Mouse (Mus musculus) forebrain, embryonic 15.5 days (tissue): ENCODE measurements around the gene Smad9. TPM values are rescaled to one million over a fixed set of nuclear protein-coding genes. Genes with fewer than 3 reads are reported as not detected.
"Not testable (repeated sequence)": the region's sequence is repeated elsewhere in the genome, so short reads cannot be mapped to it uniquely, and the experiment has no call there.

Source experiments
- ATAC-seq: fragments of 200-750 bp; cut with Nextera tagmentation; replicated peaks from 2 replicates; pipeline ENCODE4 v1.8.0; 2017; ENCODE audit warnings: mild to moderate bottlenecking, moderate TSS enrichment, moderate library complexity
- H3K27ac ChIP-seq: fragments of 300-500 bp; sonication (generic); replicated peaks from 2 replicates; pipeline ENCODE4 v1.5.1; 2015; ENCODE audit warnings: mild to moderate bottlenecking, inconsistent platforms
- H3K27me3 ChIP-seq: fragments of 300-500 bp; sonication (generic); 2 replicates; pipeline ENCODE4 v1.6.1; 2015; ENCODE audit warnings: inconsistent platforms
- H3K36me3 ChIP-seq: fragments of 300-500 bp; sonication (generic); 2 replicates; pipeline ENCODE4 v1.6.1; 2015; ENCODE audit warnings: mild to moderate bottlenecking, inconsistent platforms
- H3K4me1 ChIP-seq: fragments of 300-500 bp; sonication (generic); 2 replicates; pipeline ENCODE4 v1.6.1; 2015; ENCODE audit warnings: inconsistent platforms
- H3K4me2 ChIP-seq: fragments of 300-500 bp; sonication (generic); replicated peaks from 2 replicates; pipeline ENCODE4 v1.6.1; 2015; ENCODE audit warnings: mild to moderate bottlenecking, inconsistent platforms
- H3K4me3 ChIP-seq: fragments of 300-500 bp; sonication (generic); 2 replicates; pipeline ENCODE4 v1.5.1; 2015; ENCODE audit warnings: mild to moderate bottlenecking, inconsistent platforms
- H3K9ac ChIP-seq: fragments of 300-500 bp; sonication (generic); replicated peaks from 2 replicates; pipeline ENCODE4 v1.6.1; 2015; ENCODE audit warnings: mild to moderate bottlenecking, inconsistent platforms
- H3K9me3 ChIP-seq: fragments of 300-500 bp; sonication (generic); 2 replicates; pipeline ENCODE4 v1.6.1; 2016; ENCODE audit warnings: inconsistent platforms
- WGBS: fragments of 180-500 bp; shearing (Covaris S2); methylation state at CpG from one replicate; pipeline ENCODE4 v1.1.7; 2015; ENCODE audit warnings: mixed read lengths; 5-methylcytosine and 5-hydroxymethylcytosine counted together
- polyA plus RNA-seq: library from polyadenylated mRNA; unstranded; fragments of >200 nt; fragmentation: Nextera tagmentation; extraction: Ambion mirVana; gene quantifications from 2 replicates; pipeline ENCODE4 v1.2.1, GENCODE M21; 2015

Smad9 gene
- polyA plus RNA-seq, 1 experiment from 2014 or later, result 0.25 TPM

DNA sequence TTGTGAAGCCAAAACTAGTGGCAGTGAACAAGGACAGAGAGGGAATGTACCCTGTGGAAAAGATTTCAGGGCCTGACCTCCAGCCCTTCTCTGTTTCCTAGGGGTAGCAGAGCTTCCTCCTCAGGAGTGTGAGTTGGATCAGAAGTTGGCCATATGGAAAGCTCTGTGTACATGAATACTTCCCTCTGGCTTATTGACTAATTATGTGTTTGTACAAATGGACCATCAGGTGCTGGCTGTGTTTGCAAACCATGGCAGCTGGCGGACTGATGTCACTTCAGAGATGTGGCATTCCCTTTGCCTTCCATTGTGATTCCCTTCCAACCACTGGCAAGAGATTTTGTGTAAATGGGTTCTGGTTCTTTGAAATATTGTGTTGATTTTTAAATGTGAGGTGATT is 5.9 kb downstream of the Smad9 start:
- no peak overlapping the region for H3K27ac ChIP-seq
- no peak for ATAC-seq
- H3K9me3 ChIP-seq, result no peaks in the 10 kb centered on the region
- WGBS, result 79% methylated on average over 1 of the region's 1 CpGs
- H3K4me2 ChIP-seq, result no peak overlapping the region
- H3K4me3 ChIP-seq, result no peak overlapping the region
- H3K27me3 ChIP-seq, result no peaks in the 10 kb centered on the region
- peaks cover 3% of the 10 kb centered on the region for H3K4me1 ChIP-seq
- no peaks in the 10 kb centered on the region for H3K36me3 ChIP-seq
- H3K9ac ChIP-seq, result no peak overlapping the region

GRCm38 (mm10) chr3:54764418-54764817 is 9.0 kb downstream of the Smad9 start:
- H3K27me3 ChIP-seq, result no peaks in the 10 kb centered on the region
- H3K4me1 ChIP-seq, result no peaks in the 10 kb centered on the region
- no peak for ATAC-seq
- WGBS, result 81% methylated on average over 18 of the region's 18 CpGs
- no peaks in the 10 kb centered on the region for H3K9me3 ChIP-seq
- no peak overlapping the region for H3K9ac ChIP-seq
- no peaks in the 10 kb centered on the region for H3K36me3 ChIP-seq
- no peak overlapping the region for H3K27ac ChIP-seq
- no peak overlapping the region for H3K4me3 ChIP-seq
- H3K4me2 ChIP-seq, result peak overlapping the region; percentile 6; the same call in 1 of the 2 replicates

GRCm38 (mm10) chr3:54765521-54765920 is 10.1 kb downstream of the Smad9 start:
- ATAC-seq, H3K9me3 ChIP-seq, H3K4me1 ChIP-seq, H3K9ac ChIP-seq, H3K4me3 ChIP-seq, H3K36me3 ChIP-seq, H3K4me2 ChIP-seq, H3K27ac ChIP-seq, H3K27me3 ChIP-seq: not testable (repeated sequence)
- WGBS, result 91% methylated on average over 6 of the region's 6 CpGs

- 76% methylated on average over 14 of the region's 14 CpGs for whole genome bisulfite sequencing
- ATAC-seq, result no peak
- H3K27me3 ChIP-seq, result no peaks in the 10 kb centered on the region
These were observed 10.7 kb downstream of the Smad9 start for GRCm38 (mm10) chr3:54766034-54766433.

DNA sequence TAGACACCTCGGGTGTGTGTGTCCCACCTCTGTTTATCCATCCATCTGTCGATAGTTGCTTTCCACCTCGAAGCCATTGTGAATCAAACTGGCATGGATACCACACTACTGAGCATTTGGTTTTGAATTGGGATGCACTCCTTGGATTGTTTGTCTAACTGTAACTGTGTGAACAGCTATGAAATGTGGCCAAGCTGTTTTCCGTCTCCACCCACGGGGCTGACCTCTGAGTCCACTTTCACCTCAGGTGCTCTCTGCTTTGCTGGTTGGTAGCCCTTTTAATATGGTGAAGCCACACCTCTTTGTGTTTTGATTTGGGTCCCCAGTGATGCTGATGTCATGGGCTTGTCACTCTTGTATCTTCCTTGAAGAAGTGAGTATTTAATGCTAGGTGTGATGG is 11.4 kb downstream of the Smad9 start:
- H3K9ac ChIP-seq, result no peak overlapping the region
- H3K27me3 ChIP-seq, result no peaks in the 10 kb centered on the region
- no peak overlapping the region for H3K27ac ChIP-seq
- H3K4me3 ChIP-seq, result no peak overlapping the region
- 92% methylated on average over 5 of the region's 5 CpGs for WGBS
- no peak overlapping the region for H3K4me2 ChIP-seq
- H3K4me1 ChIP-seq, result no peaks in the 10 kb centered on the region
- H3K9me3 ChIP-seq, result no peaks in the 10 kb centered on the region
- H3K36me3 ChIP-seq, result no peaks in the 10 kb centered on the region
- no peak for ATAC-seq

More at GRCm38 (mm10) chr3:54766034-54766433, 10.7 kb downstream of the Smad9 start:
- no peak overlapping the region for H3K4me2 ChIP-seq
- H3K4me1 ChIP-seq, result no peaks in the 10 kb centered on the region
- no peak overlapping the region for H3K27ac ChIP-seq
- H3K4me3 ChIP-seq, result no peak overlapping the region
- H3K9me3 ChIP-seq, result no peaks in the 10 kb centered on the region
- no peak overlapping the region for H3K9ac ChIP-seq
- no peaks in the 10 kb centered on the region for H3K36me3 ChIP-seq

DNA sequence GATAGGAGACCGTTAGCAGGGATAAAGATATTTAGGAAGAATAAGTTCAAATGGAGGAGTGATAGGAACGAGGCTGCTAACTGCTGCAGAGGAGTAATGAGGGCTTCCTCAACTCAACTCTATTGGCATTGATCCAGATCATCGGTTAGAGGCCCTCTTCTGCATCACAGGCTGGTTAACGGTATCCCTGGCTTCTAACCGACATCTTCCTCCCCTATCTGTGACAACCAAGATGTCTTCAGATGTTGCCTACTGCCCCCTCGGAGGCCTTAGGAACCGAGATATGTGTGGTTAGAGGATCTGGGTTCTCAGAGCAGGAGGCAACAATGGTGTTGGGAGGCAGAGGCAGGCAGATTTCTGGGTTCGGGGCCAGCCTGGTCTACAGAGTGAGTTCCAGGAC is 13.2 kb downstream of the Smad9 start:
- ATAC-seq, result no peak
- no peaks in the 10 kb centered on the region for H3K36me3 ChIP-seq
- H3K9me3 ChIP-seq, result no peaks in the 10 kb centered on the region
- H3K4me2 ChIP-seq, result no peak overlapping the region
- H3K4me1 ChIP-seq, result no peaks in the 10 kb centered on the region
- H3K4me3 ChIP-seq, result no peak overlapping the region
- WGBS, result 92% methylated on average over 8 of the region's 8 CpGs
- no peaks in the 10 kb centered on the region for H3K27me3 ChIP-seq
- H3K27ac ChIP-seq, result no peak overlapping the region
- no peak overlapping the region for H3K9ac ChIP-seq

DNA sequence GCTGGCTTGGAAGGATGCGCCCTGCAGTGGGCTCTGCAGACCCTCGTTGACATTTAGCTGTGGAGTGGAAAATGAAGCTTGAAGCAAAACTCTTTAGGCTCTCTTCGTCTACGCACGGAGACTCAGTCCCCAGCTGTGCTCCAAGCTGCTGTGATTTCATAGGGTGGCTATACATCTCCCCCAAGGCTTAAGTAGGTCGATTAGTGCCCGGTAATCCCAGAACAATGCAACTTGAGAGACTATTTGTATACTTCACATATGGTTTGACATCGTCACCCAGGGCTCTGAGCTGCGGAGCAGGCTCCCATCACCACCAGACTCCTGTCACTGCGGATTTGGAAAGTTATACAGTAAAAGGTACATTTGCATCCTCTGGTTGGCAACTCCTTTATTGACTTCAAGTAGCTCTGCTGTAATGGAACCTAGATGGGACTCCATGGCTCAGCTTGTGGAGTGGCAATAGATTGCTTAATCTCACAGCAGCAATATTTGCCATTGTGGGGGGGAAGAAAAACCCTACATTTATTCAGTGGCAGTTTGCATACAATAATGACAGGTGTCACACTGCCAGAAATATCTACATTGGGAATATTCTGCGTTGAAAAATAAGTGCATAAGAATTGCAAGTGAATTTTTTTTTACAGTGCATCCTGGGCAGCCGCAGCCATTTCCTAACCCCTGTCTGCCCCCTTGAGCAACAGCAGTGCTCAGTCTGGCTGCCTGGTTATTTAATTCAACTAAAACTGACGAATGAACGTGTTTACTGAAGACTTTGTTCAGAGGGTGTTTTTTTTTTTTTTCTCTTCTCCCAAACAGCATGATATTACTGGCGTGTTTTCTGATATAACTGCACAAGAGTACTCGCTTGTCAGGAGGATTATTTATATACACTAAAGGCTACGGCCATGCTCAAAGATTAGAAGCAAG is 14.2 kb downstream of the Smad9 start:
- no peak for ATAC-seq
- Histone ChIP-seq H3K4me2 (no peak overlapping the region), H3K4me3 (no peak overlapping the region), H3K9me3 (no peaks in the 10 kb centered on the region), H3K4me1 (no peaks in the 10 kb centered on the region), H3K27me3 (no peaks in the 10 kb centered on the region), H3K36me3 (no peaks in the 10 kb centered on the region), H3K27ac (no peak overlapping the region), H3K9ac (no peak overlapping the region)
- 53% methylated on average over 17 of the region's 17 CpGs for WGBS

DNA sequence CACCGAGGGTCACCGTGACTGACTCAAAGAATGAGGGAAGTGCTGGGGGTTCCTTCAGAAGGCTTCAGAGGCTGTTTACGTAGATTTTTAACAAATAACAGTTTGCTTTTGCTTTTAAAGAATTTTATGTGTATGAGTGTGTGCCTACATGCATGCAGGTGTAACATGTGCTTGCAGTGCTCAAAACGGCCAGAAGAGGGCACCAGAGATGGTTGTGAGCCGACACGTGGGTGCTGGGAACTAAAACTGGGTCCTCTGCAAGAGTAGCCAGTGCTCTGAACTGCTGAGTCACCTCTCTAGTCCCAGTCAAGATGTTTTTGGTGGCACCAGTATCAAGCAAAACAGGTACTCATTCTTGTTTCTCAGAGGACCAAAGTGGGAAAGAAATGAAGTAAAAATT is 18.2 kb downstream of the Smad9 start:
- Histone ChIP-seq H3K36me3 (no peaks in the 10 kb centered on the region), H3K4me2 (no peak overlapping the region), H3K9ac (no peak overlapping the region), H3K4me1 (no peaks in the 10 kb centered on the region), H3K9me3 (no peaks in the 10 kb centered on the region), H3K27me3 (no peaks in the 10 kb centered on the region), H3K27ac (no peak overlapping the region), H3K4me3 (no peak overlapping the region)
- no peak for ATAC-seq
- WGBS, result 89% methylated on average over 6 of the region's 6 CpGs

GRCm38 (mm10) chr3:54775989-54776631 is 20.7 kb downstream of the Smad9 start:
- H3K4me3 ChIP-seq, result no peak overlapping the region
- ATAC-seq, result no peak
- no peak overlapping the region for H3K4me2 ChIP-seq
- H3K27me3 ChIP-seq, result no peaks in the 10 kb centered on the region
- H3K4me1 ChIP-seq, result no peaks in the 10 kb centered on the region
- 60% methylated on average over 7 of the region's 7 CpGs for WGBS
- H3K27ac ChIP-seq, result no peak overlapping the region
- no peaks in the 10 kb centered on the region for H3K36me3 ChIP-seq
- H3K9ac ChIP-seq, result no peak overlapping the region
- H3K9me3 ChIP-seq, result no peaks in the 10 kb centered on the region

- WGBS, result 54% methylated on average over 2 of the region's 2 CpGs
- no peaks in the 10 kb centered on the region for H3K4me1 ChIP-seq
- no peak overlapping the region for H3K4me3 ChIP-seq
- no peak for ATAC-seq
- H3K9me3 ChIP-seq, result peaks cover 5% of the 10 kb centered on the region; the same call in 1 of the 2 replicates
- no peak overlapping the region for H3K4me2 ChIP-seq
- no peak overlapping the region for H3K27ac ChIP-seq
- no peak overlapping the region for H3K9ac ChIP-seq
- no peaks in the 10 kb centered on the region for H3K36me3 ChIP-seq
- no peaks in the 10 kb centered on the region for H3K27me3 ChIP-seq
These were observed 35.2 kb downstream of the Smad9 start for GRCm38 (mm10) chr3:54790601-54791000.

DNA sequence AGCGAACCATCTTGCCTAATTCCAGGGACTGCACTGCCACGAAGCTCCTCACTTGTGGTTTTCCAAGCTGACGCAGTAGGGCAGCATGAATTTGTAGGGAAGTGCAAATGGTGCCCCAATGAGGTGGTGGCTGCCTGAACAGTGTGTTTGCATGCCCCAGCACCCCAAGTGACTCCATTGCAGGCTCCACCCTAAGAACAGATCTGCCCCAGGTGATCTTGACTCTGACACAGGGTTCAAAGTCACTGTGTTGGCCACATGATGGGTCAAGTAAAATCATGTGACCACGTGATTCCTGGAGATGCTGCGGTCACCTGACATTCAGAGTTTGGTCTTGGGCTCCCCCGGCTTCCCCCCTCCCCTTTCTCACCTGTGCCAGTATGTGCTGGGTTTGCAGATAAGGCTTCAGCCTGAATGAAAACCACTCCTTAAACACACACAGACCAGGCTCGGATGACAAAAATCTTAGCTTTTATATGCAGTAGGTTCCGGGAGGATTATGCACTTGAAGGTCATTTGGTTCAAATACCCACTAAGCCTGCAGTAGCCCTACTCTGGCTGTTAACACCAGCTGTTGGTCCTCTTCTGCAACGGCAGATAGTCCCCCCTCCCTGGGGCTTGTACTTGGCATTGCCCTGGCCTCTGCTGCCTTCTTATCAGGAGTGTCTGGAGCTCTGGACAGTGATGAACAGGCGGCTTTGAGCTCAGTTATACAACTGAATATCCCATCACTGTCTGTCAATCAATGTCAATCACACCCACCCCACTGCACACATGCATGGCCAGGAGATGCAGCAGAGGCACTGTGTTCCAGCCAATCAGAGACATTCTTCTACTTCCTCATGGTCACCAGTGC is 36.7 kb downstream of the Smad9 start:
- H3K36me3 ChIP-seq, result no peaks in the 10 kb centered on the region
- H3K9me3 ChIP-seq, result peaks cover 5% of the 10 kb centered on the region; the same call in 1 of the 2 replicates
- H3K4me1 ChIP-seq, result no peaks in the 10 kb centered on the region
- H3K27ac ChIP-seq, result no peak overlapping the region
- WGBS, result 79% methylated on average over 10 of the region's 10 CpGs
- no peak overlapping the region for H3K9ac ChIP-seq
- no peaks in the 10 kb centered on the region for H3K27me3 ChIP-seq
- H3K4me2 ChIP-seq, result no peak overlapping the region
- ATAC-seq, result no peak
- no peak overlapping the region for H3K4me3 ChIP-seq

GRCm38 (mm10) chr3:54793762-54794161 is 38.4 kb downstream of the Smad9 start:
- peaks cover 5% of the 10 kb centered on the region; the same call in 1 of the 2 replicates for H3K9me3 ChIP-seq
- H3K4me1 ChIP-seq, result no peaks in the 10 kb centered on the region
- WGBS, result 84% methylated on average over 6 of the region's 6 CpGs
- no peak for ATAC-seq
- no peak overlapping the region for H3K4me2 ChIP-seq
- H3K27ac ChIP-seq, result no peak overlapping the region
- no peaks in the 10 kb centered on the region for H3K36me3 ChIP-seq
- no peak overlapping the region for H3K9ac ChIP-seq
- no peak overlapping the region for H3K4me3 ChIP-seq
- no peaks in the 10 kb centered on the region for H3K27me3 ChIP-seq
